Comparison of ENCODE assay signal across 24 mouse cellular contexts in genomic region chr9:77618392-77618791, GRCm38 (mm10). TPM values are rescaled to one million over a fixed set of nuclear protein-coding genes. Genes with fewer than 3 reads are reported as not detected.
DNase-seq lines count a peak whose midpoint lies in the region; ATAC-seq and TF ChIP-seq lines count a peak whose summit lies in the region.
"Had no signal": no experiment of that assay in that cellular context is flagged by ENCODE, and none has a peak within 500 bp of the region (broad histone marks: within the 10 kb centered on the region; RNA-seq: fewer than 3 reads in every experiment).

No protein-coding gene starts in this region.

- H3K36me3 ChIP-seq in liver, adult 2 months (ENCODE audit: control insufficient read depth, insufficient read depth, low read length): no peaks in the 10 kb centered on the region
- H3K36me3 ChIP-seq in liver, embryonic 12.5 days: no peaks in the 10 kb centered on the region
- H3K36me3 ChIP-seq: embryonic facial prominence, embryonic 13.5 days; embryonic facial prominence, embryonic 15.5 days; forebrain, embryonic 10.5 days; forebrain, embryonic 12.5 days had no signal

- 20% methylated on average over 2 of the region's 2 CpGs for WGBS in liver, adult 2 months
- WGBS in liver, embryonic 12.5 days (ENCODE audit: insufficient replicate concordance): 40% methylated on average over 2 of the region's 2 CpGs

- peak; percentile 51 for DNase-seq in gastrocnemius, adult 2 months
- DNase-seq in gastrocnemius, postnatal 4 days (ENCODE audit: low spot score in 2 of 2): no peak
- DNase-seq in liver, adult 2 months (ENCODE audit: extremely low read depth, low read depth, low spot score): peak; percentile 27
- no peak for DNase-seq in urinary bladder, postnatal 4 days (ENCODE audit: low spot score in 2 of 2)
- DNase-seq: adrenal gland, adult 2 months; adrenal gland, postnatal 10 days; adrenal gland, postnatal 25 days; cerebellum, adult 11 months; cerebellum, adult 18-20 months; cerebellum, adult 8-10 months; cerebellum, adult 9-11 months; cerebellum, postnatal 14 days; cerebellum, postnatal 36 days; embryo, embryonic 11 days had no signal

- no peak overlapping the region for H3K9ac ChIP-seq in liver, adult 2 months (ENCODE audit: low read depth, low read length)
- H3K9ac ChIP-seq in liver, embryonic 12.5 days: no peak overlapping the region
- H3K9ac ChIP-seq: embryonic facial prominence, embryonic 13.5 days; embryonic facial prominence, embryonic 15.5 days; forebrain, embryonic 12.5 days had no signal

- no peak overlapping the region for H3K4me3 ChIP-seq in gastrocnemius, adult 2 months
- no peak overlapping the region for H3K4me3 ChIP-seq in liver, adult 2 months (ENCODE audit: insufficient read depth, low read depth, low read length)
- H3K4me3 ChIP-seq in liver, embryonic 12.5 days: no peak overlapping the region
- H3K4me3 ChIP-seq: embryonic facial prominence, embryonic 13.5 days; embryonic facial prominence, embryonic 15.5 days; erythroblast, embryonic 14.5 days; forebrain, embryonic 10.5 days; forebrain, embryonic 12.5 days had no signal

- no peaks in the 10 kb centered on the region for H3K27me3 ChIP-seq in liver, adult 2 months (ENCODE audit: control insufficient read depth, insufficient read depth, low read length)
- no peaks in the 10 kb centered on the region for H3K27me3 ChIP-seq in liver, embryonic 12.5 days (replicated peaks)
- H3K27me3 ChIP-seq: embryonic facial prominence, embryonic 13.5 days; embryonic facial prominence, embryonic 15.5 days; forebrain, embryonic 12.5 days had no signal

- no peaks in the 10 kb centered on the region for H3K79me2 ChIP-seq in liver, adult 2 months (ENCODE audit: control insufficient read depth, insufficient read depth, low read length)

- intact Hi-C loops in gastrocnemius, adult 2 months (cut with DNase I): no loop called here

- no peak overlapping the region for H3K4me2 ChIP-seq in liver, embryonic 12.5 days
- H3K4me2 ChIP-seq: embryonic facial prominence, embryonic 13.5 days; embryonic facial prominence, embryonic 15.5 days; forebrain, embryonic 12.5 days had no signal

- no peak for ATAC-seq in liver, embryonic 12.5 days
- ATAC-seq: forebrain, embryonic 14.5 days; forebrain, embryonic 16.5 days had no signal

- no peak for TF ChIP-seq CTCF in gastrocnemius, adult 2 months (IDR thresholded peaks at IDR 0.05)
- no peak for TF ChIP-seq CTCF in liver, adult 2 months (IDR thresholded peaks at IDR 0.05; ENCODE audit: low read depth, low read length)

- no peaks in the 10 kb centered on the region for H3K9me3 ChIP-seq in liver, embryonic 12.5 days (replicated peaks)
- H3K9me3 ChIP-seq: embryonic facial prominence, embryonic 13.5 days; embryonic facial prominence, embryonic 15.5 days; forebrain, embryonic 10.5 days; forebrain, embryonic 12.5 days had no signal

- H3K4me1 ChIP-seq in liver, adult 2 months (ENCODE audit: control insufficient read depth, insufficient read depth, low read length): peaks cover 7% of the 10 kb centered on the region; the same call in 1 of the 2 replicates
- H3K4me1 ChIP-seq in liver, embryonic 12.5 days: no peaks in the 10 kb centered on the region
- H3K4me1 ChIP-seq: embryonic facial prominence, embryonic 13.5 days; embryonic facial prominence, embryonic 15.5 days had no signal

- no peak for TF ChIP-seq POLR2A in liver, adult 2 months (IDR thresholded peaks at IDR 0.05; ENCODE audit: extremely low read depth, insufficient read depth, low read length)

- peak overlapping the region; percentile 89 for H3K27ac ChIP-seq in gastrocnemius, adult 2 months
- no peak overlapping the region for H3K27ac ChIP-seq in liver, adult 2 months (replicated peaks; ENCODE audit: insufficient read depth, low read depth, low read length)
- H3K27ac ChIP-seq in liver, embryonic 12.5 days: no peak overlapping the region
- H3K27ac ChIP-seq: embryonic facial prominence, embryonic 13.5 days; embryonic facial prominence, embryonic 15.5 days; forebrain, embryonic 10.5 days; forebrain, embryonic 12.5 days had no signal

RNA-seq across cellular contexts. Expression of gene Klhl31, which starts 17.9 kb away (rescaled TPM):
- total RNA-seq in gastrocnemius, adult 2 months (2021): 100 to 1,000 TPM; 491 to 601 TPM
- total RNA-seq in gastrocnemius, postnatal 4 days (2021): 100 to 1,000 TPM; 203 to 249 TPM
- total RNA-seq in liver, adult 2 months (2014; rRNA removed): 0.18 TPM in 1 of 2 replicates, not detected in the other
- not detected in 2 replicates for polyA plus RNA-seq in liver, adult 2 months (2012; rRNA removed)
- 0.08 and 0.29 TPM in 2 replicates for polyA plus RNA-seq in liver, embryonic 12.5 days (2016; fragmentation: Nextera tagmentation; extraction: Ambion mirVana)
- total RNA-seq: common myeloid progenitor, adult 5-6 weeks; MEL had no signal
- polyA plus RNA-seq: adrenal gland, adult 2 months; erythroblast, embryonic 14.5 days had no signal

Comparison
In these comparisons a context has a peak if more than half of its experiments do, and no peak if none do; other contexts are left out.
1. DNase-seq: peak in gastrocnemius, adult 2 months (single experiment) and liver, adult 2 months (single experiment); none in gastrocnemius, postnatal 4 days (0 of 2) and urinary bladder, postnatal 4 days (0 of 2).
2. RNA of gene Klhl31, which starts 17.9 kb away (total RNA-seq): 491 to 601 TPM in gastrocnemius, adult 2 months and 203 to 249 TPM in gastrocnemius, postnatal 4 days; 0.18 TPM in liver, adult 2 months; every median in the first group is over 100 times any median in the second.